Mouse (Mus musculus): ENCODE results near the gene Nop2.
A peak's percentile ranks its signal among the peaks of the same experiment; 100 is the strongest.

Nop2 gene

GRCm38 (mm10) chr6:125170194-125170593, 38.5 kb downstream of the Nop2 start:
- DNase-seq (ENCODE audit: low read depth, low spot score) = no peak

- peak; percentile 86 for DNase-seq (ENCODE audit: low read depth, low spot score)
These were observed 40.8 kb downstream of the Nop2 start for GRCm38 (mm10) chr6:125172474-125172873.

- DNase-seq (ENCODE audit: low read depth, low spot score) = no peak
These were observed 41.5 kb downstream of the Nop2 start for GRCm38 (mm10) chr6:125173256-125173655.

- DNase-seq (ENCODE audit: low read depth, low spot score) = peak; percentile 77
These were observed 43.8 kb downstream of the Nop2 start for GRCm38 (mm10) chr6:125175469-125175868.

GRCm38 (mm10) chr6:125179601-125180000, 47.9 kb downstream of the Nop2 start:
- DNase-seq (ENCODE audit: low read depth, low spot score) = no peak

- DNase-seq (ENCODE audit: low read depth, low spot score) = no peak
These were observed 50.4 kb downstream of the Nop2 start for GRCm38 (mm10) chr6:125182133-125182532.

GRCm38 (mm10) chr6:125186203-125186602, 54.5 kb downstream of the Nop2 start:
- no peak for DNase-seq (ENCODE audit: low read depth, low spot score)

- DNase-seq (ENCODE audit: low read depth, low spot score) = no peak
These were observed 59.1 kb downstream of the Nop2 start for GRCm38 (mm10) chr6:125190816-125191215.

GRCm38 (mm10) chr6:125191332-125192015, 59.8 kb downstream of the Nop2 start, which contains the start of the genes Ncapd2 and Mrpl51:
Ncapd2 (minus strand) TSS chr6:125191701.
Mrpl51 (plus strand) TSS chr6:125191801.
- peak; percentile 99 for DNase-seq (ENCODE audit: low read depth, low spot score)

- DNase-seq (ENCODE audit: low read depth, low spot score) = peak; percentile 98
These were observed 60.5 kb downstream of the Nop2 start for GRCm38 (mm10) chr6:125192016-125192714.

GRCm38 (mm10) chr6:125192841-125193240, 61.1 kb downstream of the Nop2 start:
- no peak for DNase-seq (ENCODE audit: low read depth, low spot score)

GRCm38 (mm10) chr6:125193390-125193789, 61.7 kb downstream of the Nop2 start:
- no peak for DNase-seq (ENCODE audit: low read depth, low spot score)
